Mouse (Mus musculus) lung, adult 2 months (tissue): ENCODE measurements around the gene Tcl1b2.
"Not testable (repeated sequence)": the region's sequence is repeated elsewhere in the genome, so short reads cannot be mapped to it uniquely, and the experiment has no call there.

Experiments
- CTCF ChIP-seq: fragments of 200-500 bp; IDR thresholded peaks from 2 replicates; pipeline ENCODE4 v1.5.1; 2011; ENCODE audit warnings: mild to moderate bottlenecking, low read length, control low read depth; ENCODE audit not compliant: insufficient read depth
- POLR2A ChIP-seq: fragments of 200-500 bp; IDR thresholded peaks from 2 replicates; pipeline ENCODE4 v1.6.1; 2011; ENCODE audit warnings: low read depth, mild to moderate bottlenecking, control low read depth, low read length, borderline replicate concordance; ENCODE audit errors: extremely low read depth

DNA sequence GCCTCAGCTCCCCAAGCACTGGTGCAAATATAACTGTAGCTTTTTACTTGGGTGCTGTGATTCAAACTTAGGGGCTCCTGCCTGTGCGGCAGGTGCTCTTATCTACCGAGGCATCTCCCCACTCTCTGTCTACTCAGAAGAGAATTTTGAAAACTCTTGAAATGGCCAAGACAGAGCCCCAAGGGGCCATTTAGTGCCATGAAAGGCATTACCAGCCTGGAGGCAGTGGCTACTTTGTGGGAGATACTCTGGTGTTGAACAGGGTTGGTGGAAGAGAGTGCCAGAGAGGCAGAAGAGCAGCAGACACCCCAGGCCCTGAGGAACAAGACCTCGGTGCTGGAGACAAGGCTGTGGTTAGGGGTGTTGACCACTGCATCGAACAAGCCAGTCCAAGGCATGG is 11.0 kb upstream of the Tcl1b2 start:
- not testable (repeated sequence) for TF ChIP-seq CTCF, POLR2A
